Mouse (Mus musculus) lung, postnatal 36 days (tissue): Measurements from ENCODE around the gene Fry.

ENCODE experiments used
- DNase-seq: peaks from one replicate; pipeline ENCODE4 v3.0.0; 2022; ENCODE audit warnings: mixed read lengths

The Fry gene

GRCm38 (mm10) chr5:150118455-150119241, at the start of gene Fry:
TSS of gene Fry (plus strand) at chr5:150118645.
- peak; percentile 97 for DNase-seq

GRCm38 (mm10) chr5:150070086-150070485, 48.4 kb upstream of the Fry start:
- no peak for DNase-seq

GRCm38 (mm10) chr5:150071738-150072137, 46.7 kb upstream of the Fry start:
- DNase-seq = no peak

GRCm38 (mm10) chr5:150079866-150080797, 38.3 kb upstream of the Fry start:
- DNase-seq = peak; percentile 60

GRCm38 (mm10) chr5:150082696-150083095, 35.7 kb upstream of the Fry start:
- DNase-seq = no peak

GRCm38 (mm10) chr5:150083190-150083589, 35.3 kb upstream of the Fry start:
- DNase-seq = peak; percentile 26

GRCm38 (mm10) chr5:150097620-150098019, 20.8 kb upstream of the Fry start:
- DNase-seq = peak; percentile 49

- no peak for DNase-seq
These were observed 19.7 kb upstream of the Fry start for GRCm38 (mm10) chr5:150098754-150099153.

- no peak for DNase-seq
These were observed 16.7 kb upstream of the Fry start for GRCm38 (mm10) chr5:150101789-150102188.

- DNase-seq = no peak
These were observed 12.1 kb upstream of the Fry start for GRCm38 (mm10) chr5:150106358-150106757.

- DNase-seq = no peak
These were observed 7.2 kb upstream of the Fry start for GRCm38 (mm10) chr5:150111236-150111635.

- DNase-seq = peak; percentile 50
These were observed 4.4 kb upstream of the Fry start for GRCm38 (mm10) chr5:150114007-150114406.

GRCm38 (mm10) chr5:150114778-150115177, 3.7 kb upstream of the Fry start:
- DNase-seq = no peak

- DNase-seq = no peak
These were observed 3.0 kb upstream of the Fry start for GRCm38 (mm10) chr5:150115271-150116092.

GRCm38 (mm10) chr5:150116216-150116905, 2.1 kb upstream of the Fry start:
- DNase-seq = peak; percentile 40

GRCm38 (mm10) chr5:150116906-150117216, 1.6 kb upstream of the Fry start:
- peak; percentile 21 for DNase-seq

GRCm38 (mm10) chr5:150118124-150118454, 356 bp upstream of the Fry start:
- no peak for DNase-seq

GRCm38 (mm10) chr5:150120676-150121075, 2.2 kb downstream of the Fry start:
- DNase-seq = no peak

- DNase-seq = no peak
These were observed 3.6 kb downstream of the Fry start for GRCm38 (mm10) chr5:150122095-150122494.

GRCm38 (mm10) chr5:150122571-150122970, 4.1 kb downstream of the Fry start:
- DNase-seq = peak; percentile 23

GRCm38 (mm10) chr5:150125920-150126319, 7.5 kb downstream of the Fry start:
- no peak for DNase-seq

- no peak for DNase-seq
These were observed 10.0 kb downstream of the Fry start for GRCm38 (mm10) chr5:150128432-150128831.

- DNase-seq = no peak
These were observed 11.7 kb downstream of the Fry start for GRCm38 (mm10) chr5:150130144-150130543.
